Mouse (Mus musculus) stomach, embryonic 14.5 days (tissue): ENCODE data around the gene Apoa2. TPM values are rescaled to one million over a fixed set of nuclear protein-coding genes. Genes with fewer than 3 reads are reported as not detected.

Source experiments
- ATAC-seq: fragments of 200-750 bp; cut with Nextera tagmentation; 2 replicates; pipeline ENCODE4 v1.8.0; 2017; ENCODE audit warnings: low read depth, moderate TSS enrichment; ENCODE audit not compliant: insufficient number of reproducible peaks, insufficient read depth, low FRiP score
- H3K27ac ChIP-seq: fragments of 300-500 bp; sonication (generic); 2 replicates; pipeline ENCODE4 v1.5.1; 2014; ENCODE audit warnings: mild to moderate bottlenecking, low read length, moderate library complexity, mixed read lengths
- H3K27me3 ChIP-seq: fragments of 300-500 bp; sonication (generic); 2 replicates; pipeline ENCODE4 v1.6.1; 2014; ENCODE audit warnings: low read length, control low read depth, mixed read lengths; ENCODE audit not compliant: control insufficient read depth, insufficient read depth
- H3K36me3 ChIP-seq: fragments of 300-500 bp; sonication (generic); 2 replicates; pipeline ENCODE4 v1.6.1; 2014; ENCODE audit warnings: mild to moderate bottlenecking, control low read depth, low read length, moderate library complexity, mixed read lengths; ENCODE audit not compliant: control insufficient read depth, insufficient read depth
- H3K4me1 ChIP-seq: fragments of 300-500 bp; sonication (generic); 2 replicates; pipeline ENCODE4 v1.6.1; 2014; ENCODE audit warnings: low read length, control low read depth, mixed read lengths; ENCODE audit not compliant: control insufficient read depth, insufficient read depth
- H3K4me2 ChIP-seq: fragments of 300-500 bp; sonication (generic); replicated peaks from 2 replicates; pipeline ENCODE4 v1.6.1; 2014; ENCODE audit warnings: low read depth, low read length, control low read depth
- H3K4me3 ChIP-seq: fragments of 300-500 bp; sonication (generic); 2 replicates; pipeline ENCODE4 v1.5.1; 2014; ENCODE audit warnings: low read depth, low read length, control low read depth
- H3K9ac ChIP-seq: fragments of 300-500 bp; sonication (generic); replicated peaks from 2 replicates; pipeline ENCODE4 v1.6.1; 2014; ENCODE audit warnings: low read depth, mild to moderate bottlenecking, control low read depth, low read length, moderate library complexity, mixed read lengths
- H3K9me3 ChIP-seq: fragments of 300-500 bp; sonication (generic); 2 replicates; pipeline ENCODE4 v1.6.1; 2016; ENCODE audit warnings: low read depth, low read length, control low read depth; ENCODE audit not compliant: control insufficient read depth
- WGBS: fragments of 180-500 bp; shearing (Covaris S2); extraction: QIAGEN DNeasy Blood & Tissue Kit; methylation state at CpG from one replicate; pipeline ENCODE4 v1.1.7; 2014; 5-methylcytosine and 5-hydroxymethylcytosine counted together
- polyA plus RNA-seq: library from polyadenylated mRNA; unstranded; fragments of >200 nt; fragmentation: Nextera tagmentation; extraction: Ambion mirVana; gene quantifications from 2 replicates; pipeline ENCODE4 v1.2.1, GENCODE M21; 2014

Apoa2 gene
- polyA plus RNA-seq, 1 experiment from 2014 or later: 7.3 TPM

- H3K4me1 ChIP-seq: peaks cover 4% of the 10 kb centered on the region; the same call in 1 of the 2 replicates
- no peak overlapping the region for H3K4me3 ChIP-seq
- H3K4me2 ChIP-seq: no peak overlapping the region
- H3K36me3 ChIP-seq: no peaks in the 10 kb centered on the region
- H3K9me3 ChIP-seq: no peaks in the 10 kb centered on the region
- ATAC-seq: no peak
- peaks cover 12% of the 10 kb centered on the region for H3K27me3 ChIP-seq
- 38% methylated on average over 1 of the region's 1 CpGs for WGBS
- H3K9ac ChIP-seq: no peak overlapping the region
- H3K27ac ChIP-seq: no peak overlapping the region
Observed at GRCm38 (mm10) chr1:171199532-171199931, 25.3 kb upstream of the Apoa2 start.

GRCm38 (mm10) chr1:171200769-171201168 lies 24.1 kb upstream of the Apoa2 start:
- Histone ChIP-seq H3K9ac (no peak overlapping the region), H3K27me3 (0 out of 2 replicates have a peak, but pooled peaks cover 6% of the 10 kb centered on the region), H3K27ac (no peak overlapping the region), H3K4me2 (no peak overlapping the region), H3K4me3 (no peak overlapping the region), H3K9me3 (no peaks in the 10 kb centered on the region), H3K4me1 (peaks cover 1% of the 10 kb centered on the region; the same call in 1 of the 2 replicates), H3K36me3 (no peaks in the 10 kb centered on the region)
- WGBS: 91% methylated on average over 1 of the region's 1 CpGs
- ATAC-seq: no peak

GRCm38 (mm10) chr1:171203471-171204248 lies 21.2 kb upstream of the Apoa2 start:
- H3K4me2 ChIP-seq: no peak overlapping the region
- H3K27me3 ChIP-seq: no peaks in the 10 kb centered on the region
- no peak overlapping the region for H3K4me3 ChIP-seq
- no peaks in the 10 kb centered on the region for H3K9me3 ChIP-seq
- H3K4me1 ChIP-seq: no peaks in the 10 kb centered on the region
- no peaks in the 10 kb centered on the region for H3K36me3 ChIP-seq
- 47% methylated on average over 11 of the region's 11 CpGs for WGBS
- no peak overlapping the region for H3K9ac ChIP-seq
- no peak overlapping the region for H3K27ac ChIP-seq
- ATAC-seq: no peak

GRCm38 (mm10) chr1:171204249-171204644 lies 20.6 kb upstream of the Apoa2 start:
- H3K4me2 ChIP-seq: no peak overlapping the region
- H3K27ac ChIP-seq: no peak overlapping the region
- no peak overlapping the region for H3K4me3 ChIP-seq
- H3K9ac ChIP-seq: no peak overlapping the region
- 59% methylated on average over 7 of the region's 7 CpGs for WGBS
- H3K36me3 ChIP-seq: no peaks in the 10 kb centered on the region
- no peaks in the 10 kb centered on the region for H3K9me3 ChIP-seq
- no peaks in the 10 kb centered on the region for H3K27me3 ChIP-seq
- no peaks in the 10 kb centered on the region for H3K4me1 ChIP-seq
- no peak for ATAC-seq

- Histone ChIP-seq H3K9ac (no peak overlapping the region), H3K36me3 (no peaks in the 10 kb centered on the region), H3K27ac (no peak overlapping the region), H3K4me1 (no peaks in the 10 kb centered on the region), H3K4me3 (no peak overlapping the region), H3K4me2 (no peak overlapping the region), H3K9me3 (no peaks in the 10 kb centered on the region), H3K27me3 (no peaks in the 10 kb centered on the region)
- WGBS: 70% methylated on average over 6 of the region's 6 CpGs
- ATAC-seq: no peak
Observed at GRCm38 (mm10) chr1:171205704-171206493, 19.0 kb upstream of the Apoa2 start.

GRCm38 (mm10) chr1:171209409-171209808 lies 15.4 kb upstream of the Apoa2 start:
- Histone ChIP-seq H3K36me3 (no peaks in the 10 kb centered on the region), H3K4me2 (no peak overlapping the region), H3K27me3 (no peaks in the 10 kb centered on the region), H3K27ac (no peak overlapping the region), H3K4me1 (no peaks in the 10 kb centered on the region), H3K9me3 (no peaks in the 10 kb centered on the region), H3K9ac (no peak overlapping the region), H3K4me3 (no peak overlapping the region)
- 28% methylated on average over 4 of the region's 4 CpGs for WGBS
- ATAC-seq: no peak

- Histone ChIP-seq H3K36me3 (no peaks in the 10 kb centered on the region), H3K4me2 (no peak overlapping the region), H3K27ac (no peak overlapping the region), H3K9ac (no peak overlapping the region), H3K9me3 (no peaks in the 10 kb centered on the region), H3K4me1 (no peaks in the 10 kb centered on the region), H3K4me3 (no peak overlapping the region), H3K27me3 (no peaks in the 10 kb centered on the region)
- ATAC-seq: no peak
- WGBS: 46% methylated on average over 3 of the region's 3 CpGs
Observed at GRCm38 (mm10) chr1:171212854-171213253, 12.0 kb upstream of the Apoa2 start.

- 64% methylated on average over 10 of the region's 10 CpGs for WGBS
- H3K27ac ChIP-seq: no peak within 1 kb of the TSS
- no peak within 1 kb of the TSS for H3K4me3 ChIP-seq
- ATAC-seq: no peak
- H3K36me3 ChIP-seq: no peaks in the 10 kb centered on the region; the same call in 1 of the 2 replicates
- H3K9ac ChIP-seq: no peak within 1 kb of the TSS
- H3K4me1 ChIP-seq: no peaks in the 10 kb centered on the region
- H3K9me3 ChIP-seq: no peaks in the 10 kb centered on the region
- H3K27me3 ChIP-seq: no peaks in the 10 kb centered on the region
- H3K4me2 ChIP-seq: no peak within 1 kb of the TSS
Observed at GRCm38 (mm10) chr1:171213801-171214496, 10.9 kb upstream of the Apoa2 start, which contains the start of gene Nr1i3. Nr1i3 (plus strand) TSS chr1:171213970.
